Mouse (Mus musculus): ENCODE data around the gene Nom1. TPM values are rescaled to one million over a fixed set of nuclear protein-coding genes. Genes with fewer than 3 reads are reported as not detected.

The Nom1 gene
- total RNA-seq (2023), result 7.5 and 8.4 TPM in 2 replicates

GRCm38 (mm10) chr5:29434228-29434871 is at the start of gene Nom1:
Gene Nom1 (plus strand): TSS chr5:29434664.

GRCm38 (mm10) chr5:29478208-29479197 is 44.0 kb downstream of the Nom1 start, which contains the start of gene Mnx1:
Gene Mnx1 (minus strand): TSS chr5:29478470.

Other genes starting within 250 kb of the Nom1 start
- gene Rnf32, start 238.7 kb upstream of the Nom1 start, total RNA-seq (2023), result not detected in 2 replicates
- gene Lmbr1, start 56.3 kb upstream of the Nom1 start, total RNA-seq (2023), result 0.34 and 0.41 TPM in 2 replicates
- not detected in 2 replicates for gene Mnx1, start 43.8 kb downstream of the Nom1 start, total RNA-seq (2023)
- 13.3 and 17.6 TPM in 2 replicates for gene Ube3c, start 134.6 kb downstream of the Nom1 start, total RNA-seq (2023)